Mouse (Mus musculus): ENCODE measurements around the gene Fry. TPM values are rescaled to one million over a fixed set of nuclear protein-coding genes. Genes with fewer than 3 reads are reported as not detected.

Fry gene
- total RNA-seq (2021): 10 to 100 TPM; 77.1 to 89.4 TPM
- long read RNA-seq, experiment 1, partial matches to known transcripts: 18 of 25 reads
- long read RNA-seq, experiment 1, other reads (novel, unspliced or antisense): 6 of 25 reads
- long read RNA-seq, experiment 2, partial matches to known transcripts: 23 of 34 reads
- long read RNA-seq, experiment 2, other reads (novel, unspliced or antisense): 10 of 34 reads

GRCm38 (mm10) chr5:150118455-150119241 lies at the start of gene Fry:
Gene Fry, plus strand, starts transcription at chr5:150118645.
- DNase-seq: peak; percentile 92

GRCm38 (mm10) chr5:150070086-150070485 lies 48.4 kb upstream of the Fry start:
- no peak for DNase-seq

DNA sequence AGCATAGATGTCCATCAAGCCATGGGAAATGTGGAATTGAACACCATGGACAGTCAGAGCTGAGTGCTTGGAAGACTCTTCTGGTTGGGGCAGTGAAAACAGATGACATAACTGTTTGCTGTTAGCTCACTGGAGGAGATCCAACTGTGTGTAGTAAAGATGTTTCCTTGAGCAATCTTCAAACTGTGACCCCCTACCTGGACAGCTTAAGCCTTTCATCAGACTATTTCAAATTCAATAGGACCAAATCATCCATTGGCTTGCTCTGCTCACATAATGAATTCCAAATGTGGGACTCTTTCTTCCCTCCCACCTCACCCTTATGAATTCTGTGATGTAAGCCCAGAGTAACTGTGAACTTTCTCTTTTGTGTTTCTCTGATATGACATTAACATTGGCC lies 46.7 kb upstream of the Fry start:
- no peak for DNase-seq

DNA sequence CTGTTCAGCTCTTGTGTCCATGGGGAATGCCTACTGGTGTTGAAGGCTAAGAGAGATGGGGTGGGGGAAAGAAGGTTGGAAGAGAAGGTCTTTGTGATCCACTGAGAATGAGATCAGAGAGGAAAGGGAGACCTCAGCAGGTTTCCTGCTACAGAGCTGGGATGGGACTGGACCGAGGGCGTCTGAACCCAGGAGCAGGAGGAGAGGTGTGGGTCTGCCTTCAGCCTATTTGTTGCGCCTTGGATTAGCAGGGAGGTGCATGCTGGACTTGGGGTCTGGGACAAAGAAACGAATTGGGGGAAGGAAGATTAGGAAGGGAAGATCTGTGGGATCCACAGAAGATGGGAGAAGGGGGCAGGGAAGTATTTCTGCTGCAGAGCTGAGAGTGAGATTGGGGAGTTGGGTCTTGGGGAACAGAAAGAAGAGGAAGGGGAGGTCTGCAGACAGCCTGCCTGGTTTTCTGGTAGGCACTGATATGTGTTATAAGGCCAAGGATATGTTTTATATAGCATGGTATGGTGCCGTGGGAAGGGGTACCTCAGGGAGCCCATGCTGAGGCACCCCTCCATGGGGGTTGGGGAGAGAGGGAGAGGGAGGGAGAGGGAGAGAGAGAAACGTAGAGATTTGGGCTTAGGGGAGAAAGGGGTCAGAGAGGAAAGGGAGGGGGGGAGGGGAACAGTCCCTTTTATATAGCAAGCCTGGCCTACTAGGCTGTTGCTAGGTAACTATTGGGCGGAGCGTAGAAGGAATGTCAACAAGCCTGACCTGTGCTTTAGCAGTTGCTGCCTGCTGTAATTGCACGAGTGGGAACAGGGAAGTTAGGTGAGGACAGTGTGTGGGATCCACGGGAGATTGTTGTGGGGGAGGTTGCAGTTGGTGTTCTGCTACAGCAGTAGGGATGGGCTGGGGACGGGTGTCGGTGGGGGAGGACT lies 38.3 kb upstream of the Fry start:
- DNase-seq: no peak

- no peak for DNase-seq
These were observed 35.7 kb upstream of the Fry start for GRCm38 (mm10) chr5:150082696-150083095.

DNA sequence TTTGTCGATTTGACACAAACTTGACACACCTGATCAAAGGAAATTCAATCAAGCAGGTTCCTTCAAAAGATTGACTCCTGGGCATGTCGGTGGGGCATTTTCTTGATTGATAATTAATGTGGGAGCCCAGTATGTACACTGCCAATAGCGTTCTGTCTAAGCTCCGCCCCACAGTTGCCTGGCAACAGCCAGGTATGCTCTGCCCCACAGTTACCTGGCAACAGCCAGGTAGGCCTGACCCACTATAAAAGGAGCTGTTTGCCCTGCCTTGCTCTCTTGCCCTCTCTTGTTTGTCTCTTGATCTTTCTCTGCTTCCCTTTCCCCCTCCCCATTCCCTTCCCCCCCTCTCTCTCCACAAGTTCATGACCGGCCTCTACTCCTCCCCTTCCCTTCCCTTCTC lies 35.3 kb upstream of the Fry start:
- no peak for DNase-seq

GRCm38 (mm10) chr5:150097620-150098019 lies 20.8 kb upstream of the Fry start:
- DNase-seq: peak; percentile 47

DNA sequence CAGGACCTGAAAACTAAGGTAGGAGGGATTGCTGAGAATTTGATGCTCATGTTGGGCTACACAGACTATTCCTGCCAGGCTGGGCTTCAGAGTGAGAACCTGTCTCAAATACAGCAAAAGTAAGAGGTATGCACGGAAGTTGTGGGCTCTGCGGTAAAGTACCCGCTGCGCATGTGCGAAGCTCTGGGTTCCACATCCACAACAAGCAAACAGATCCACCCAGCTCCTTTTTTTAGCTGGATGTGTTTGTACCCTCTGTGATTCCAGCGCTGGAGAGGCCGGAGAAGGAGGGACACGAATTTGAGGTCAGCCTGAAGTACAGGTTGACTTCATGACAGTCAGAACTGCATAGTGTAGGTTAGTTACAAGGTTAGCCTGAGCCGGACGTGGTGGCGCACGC lies 19.7 kb upstream of the Fry start:
- no peak for DNase-seq

DNA sequence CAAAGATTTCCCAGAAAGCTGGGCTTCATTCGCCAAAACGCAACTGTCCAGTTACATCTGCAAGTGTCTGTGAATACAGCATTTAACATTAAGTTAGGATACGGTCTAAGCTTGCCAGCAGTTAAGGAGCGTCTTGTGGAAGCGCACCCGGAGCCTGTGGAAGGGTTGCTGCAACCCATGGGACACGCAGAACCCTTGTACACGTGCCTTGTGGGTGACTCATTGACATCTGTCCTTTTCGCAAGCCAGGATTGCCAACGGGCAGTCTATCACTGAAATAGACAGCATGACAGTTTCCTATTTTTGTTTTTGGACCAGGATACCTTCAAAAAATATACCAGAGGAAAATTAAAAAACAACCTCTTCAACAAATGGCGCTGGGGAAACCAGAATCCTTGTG lies 16.7 kb upstream of the Fry start:
- no peak for DNase-seq

- no peak for DNase-seq
These were observed 12.1 kb upstream of the Fry start for GRCm38 (mm10) chr5:150106358-150106757.

- no peak for DNase-seq
These were observed 7.2 kb upstream of the Fry start for GRCm38 (mm10) chr5:150111236-150111635.

GRCm38 (mm10) chr5:150114007-150114406 lies 4.4 kb upstream of the Fry start:
- DNase-seq: no peak

DNA sequence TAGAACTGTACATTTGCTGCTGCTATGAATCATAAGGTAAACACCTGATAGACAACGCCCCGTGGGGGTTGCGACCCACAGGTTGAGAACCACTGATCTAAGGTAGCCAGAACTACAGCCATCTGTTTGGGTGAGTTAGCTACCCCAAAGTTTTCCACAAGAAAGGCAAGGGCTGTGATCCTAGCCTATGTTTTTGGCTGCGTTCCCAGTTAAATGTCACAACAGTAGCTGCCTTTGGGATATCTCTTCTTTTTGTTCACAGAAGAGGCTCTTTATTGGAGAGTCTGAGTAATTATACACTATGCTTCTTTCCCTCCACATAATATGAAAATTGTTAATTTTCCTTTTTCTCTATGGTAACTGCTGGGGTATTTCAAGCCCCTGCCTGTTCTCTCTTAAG lies 3.7 kb upstream of the Fry start:
- no peak for DNase-seq

- peak; percentile 32 for DNase-seq
These were observed 3.0 kb upstream of the Fry start for GRCm38 (mm10) chr5:150115271-150116092.

GRCm38 (mm10) chr5:150116216-150116905 lies 2.1 kb upstream of the Fry start:
- no peak for DNase-seq

GRCm38 (mm10) chr5:150116906-150117216 lies 1.6 kb upstream of the Fry start:
- DNase-seq: no peak

GRCm38 (mm10) chr5:150118124-150118454 lies 356 bp upstream of the Fry start:
- no peak for DNase-seq

- DNase-seq: no peak
These were observed 2.2 kb downstream of the Fry start for GRCm38 (mm10) chr5:150120676-150121075.

GRCm38 (mm10) chr5:150122095-150122494 lies 3.6 kb downstream of the Fry start:
- DNase-seq: no peak

DNA sequence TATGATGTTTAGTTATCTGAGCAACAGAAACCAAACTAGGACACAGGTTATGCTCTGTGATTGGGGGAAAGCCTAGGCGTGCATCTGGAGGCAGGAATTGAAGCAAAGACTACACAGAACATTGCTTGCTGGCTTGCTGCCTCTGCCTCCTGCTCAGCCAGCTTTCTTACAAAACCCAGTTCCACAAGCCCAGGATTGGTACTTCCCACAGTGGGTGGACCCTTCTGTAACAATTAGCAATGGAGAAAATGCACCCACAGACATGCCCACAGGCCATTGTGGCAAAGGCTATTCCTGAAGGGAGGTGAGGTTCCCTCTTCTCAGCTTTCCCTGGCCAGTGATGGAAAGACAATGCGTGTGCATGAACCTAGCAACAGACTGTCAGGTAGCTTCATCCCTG lies 4.1 kb downstream of the Fry start:
- DNase-seq: no peak

DNA sequence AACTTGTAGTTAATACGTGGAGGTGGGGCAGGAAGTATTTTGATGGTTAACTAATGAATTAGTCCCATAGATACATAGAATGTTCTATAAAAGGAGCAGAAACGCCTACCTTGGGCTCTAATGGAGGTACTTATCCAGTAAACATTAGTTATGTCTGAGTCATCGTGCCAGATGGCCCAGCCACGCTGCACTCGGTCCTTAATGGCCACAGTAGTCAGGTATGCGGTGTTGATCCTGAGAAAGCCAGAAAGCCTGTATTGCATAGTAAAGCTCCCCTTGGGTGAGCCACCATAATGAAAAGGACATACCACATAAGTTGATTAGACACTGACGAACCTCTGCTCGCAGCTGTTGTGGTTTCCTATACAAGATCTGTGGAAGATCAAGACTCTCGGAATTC lies 7.5 kb downstream of the Fry start:
- DNase-seq: no peak

DNA sequence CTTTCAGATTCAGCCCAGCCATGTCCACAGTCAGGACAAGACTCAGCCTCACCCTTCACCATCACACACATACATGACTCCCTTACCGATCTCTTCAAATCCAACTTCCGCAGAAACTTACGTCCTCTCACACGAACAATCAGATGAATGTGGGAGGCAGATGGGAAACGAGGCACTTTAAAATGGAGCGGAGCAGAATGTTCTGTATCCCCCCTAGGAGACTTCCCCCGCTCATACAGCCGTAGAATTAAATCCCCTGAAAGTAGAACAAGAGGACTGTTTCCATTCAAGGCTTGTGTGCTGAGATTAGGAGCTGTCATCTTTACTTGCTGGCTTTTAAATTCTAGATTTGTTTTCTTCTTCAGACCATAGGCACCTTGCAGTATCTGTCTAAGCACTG lies 10.0 kb downstream of the Fry start:
- DNase-seq: no peak

Measured in gastrocnemius, postnatal 10 days (tissue).